Mouse (Mus musculus) testis, adult 2 months (tissue): Measurements from ENCODE around the gene Gm5478. TPM values are rescaled to one million over a fixed set of nuclear protein-coding genes. Genes with fewer than 3 reads are reported as not detected.
"Not testable (repeated sequence)": the region's sequence is repeated elsewhere in the genome, so short reads cannot be mapped to it uniquely, and the experiment has no call there.

Experiments
- H3K27ac ChIP-seq: fragments of 200-500 bp; 2 replicates; pipeline ENCODE4 v1.5.1; 2012; ENCODE audit warnings: low read depth, low read length; ENCODE audit not compliant: control insufficient read depth, insufficient read depth
- H3K27me3 ChIP-seq: fragments of 200-500 bp; 2 replicates; pipeline ENCODE4 v1.6.1; 2012; ENCODE audit warnings: mild to moderate bottlenecking, low read length, moderate library complexity; ENCODE audit not compliant: control insufficient read depth, insufficient read depth
- H3K36me3 ChIP-seq: fragments of 200-500 bp; 2 replicates; pipeline ENCODE4 v1.6.1; 2012; ENCODE audit warnings: mild to moderate bottlenecking, low read length; ENCODE audit not compliant: control insufficient read depth, insufficient read depth
- H3K4me1 ChIP-seq: fragments of 200-500 bp; 2 replicates; pipeline ENCODE4 v1.6.1; 2012; ENCODE audit warnings: low read length; ENCODE audit not compliant: control insufficient read depth, insufficient read depth
- H3K4me3 ChIP-seq: fragments of 200-500 bp; 2 replicates; pipeline ENCODE4 v1.5.1; 2012; ENCODE audit warnings: low read depth, mild to moderate bottlenecking, low read length, moderate library complexity, mixed read lengths; ENCODE audit not compliant: control insufficient read depth
- CTCF ChIP-seq: fragments of 200-500 bp; IDR thresholded peaks from 2 replicates; pipeline ENCODE4 v1.5.1; 2012; ENCODE audit warnings: low read depth, mild to moderate bottlenecking, inconsistent platforms, low read length, moderate library complexity; ENCODE audit not compliant: control insufficient read depth, insufficient read depth, insufficient replicate concordance
- POLR2A ChIP-seq: fragments of 200-500 bp; IDR thresholded peaks from 2 replicates; pipeline ENCODE4 v1.6.1; 2012; ENCODE audit warnings: low read depth, mild to moderate bottlenecking, inconsistent platforms, low read length, moderate library complexity; ENCODE audit not compliant: control insufficient read depth
- polyA plus RNA-seq: library from polyadenylated mRNA; depleted of rRNA; stranded (reverse); fragments of >200 nt; gene quantifications from 2 replicates; pipeline ENCODE4 v1.2.3, GENCODE M21; 2012; rRNA removed

Gene Gm5478
- not detected in 2 replicates for polyA plus RNA-seq

DNA sequence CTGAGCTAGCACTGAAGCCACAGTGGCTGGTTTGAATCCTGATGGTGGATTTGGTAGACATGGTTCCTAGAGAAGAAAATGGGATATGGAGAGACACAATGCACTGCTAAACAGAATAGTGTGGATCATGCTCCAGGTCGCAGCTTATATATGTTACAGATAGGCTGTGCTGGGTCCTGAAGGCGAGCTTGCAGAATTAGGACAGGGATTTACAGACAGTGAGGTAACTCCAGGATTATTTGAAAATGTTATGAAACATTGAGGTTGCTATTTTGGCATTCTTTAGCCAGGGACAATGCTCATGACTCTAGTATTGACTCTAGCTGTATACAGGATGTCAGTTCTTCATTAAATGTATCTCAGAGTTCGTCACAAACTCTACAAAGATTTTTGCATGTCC is at the start of gene Gm5478:
Gene Gm5478, minus strand, starts transcription at position 101 of the 400 bp plus-strand sequence.
- H3K36me3 ChIP-seq = no peaks in the 10 kb centered on the region
- H3K4me1 ChIP-seq = no peaks in the 10 kb centered on the region
- no peak within 1 kb of the TSS for H3K27ac ChIP-seq
- H3K27me3 ChIP-seq = no peaks in the 10 kb centered on the region
- H3K4me3 ChIP-seq = no peak within 1 kb of the TSS
- TF ChIP-seq POLR2A (no peak), CTCF (no peak)

DNA sequence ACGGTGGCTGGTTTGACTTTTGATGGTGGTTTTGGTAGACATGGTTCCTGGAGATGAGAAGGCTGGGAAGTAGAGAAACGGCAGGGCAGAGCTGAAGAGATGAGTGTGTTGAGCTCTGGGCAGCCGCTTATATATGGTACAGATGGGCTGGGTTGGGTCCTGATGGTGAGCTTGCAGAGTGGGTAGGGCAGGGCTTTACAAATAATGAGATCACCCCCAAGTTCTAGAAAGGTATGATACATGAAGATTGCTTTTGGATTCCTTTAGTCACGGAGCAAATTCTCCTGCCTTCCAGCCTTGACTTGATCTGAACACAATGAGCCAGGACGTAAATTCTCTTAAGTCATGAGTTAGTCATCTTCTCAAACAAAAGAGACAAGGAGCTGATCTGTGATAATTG is 47.0 kb upstream of the Gm5478 start, which contains the start of gene Krt6a:
Gene Krt6a, minus strand, starts transcription at position 101 of the 400 bp plus-strand sequence.
- H3K4me3 ChIP-seq = no peak within 1 kb of the TSS
- no peak within 1 kb of the TSS for H3K27ac ChIP-seq
- H3K36me3 ChIP-seq = no peaks in the 10 kb centered on the region
- TF ChIP-seq POLR2A = no peak
- no peak for TF ChIP-seq CTCF
- no peaks in the 10 kb centered on the region for H3K27me3 ChIP-seq
- H3K4me1 ChIP-seq = no peaks in the 10 kb centered on the region

DNA sequence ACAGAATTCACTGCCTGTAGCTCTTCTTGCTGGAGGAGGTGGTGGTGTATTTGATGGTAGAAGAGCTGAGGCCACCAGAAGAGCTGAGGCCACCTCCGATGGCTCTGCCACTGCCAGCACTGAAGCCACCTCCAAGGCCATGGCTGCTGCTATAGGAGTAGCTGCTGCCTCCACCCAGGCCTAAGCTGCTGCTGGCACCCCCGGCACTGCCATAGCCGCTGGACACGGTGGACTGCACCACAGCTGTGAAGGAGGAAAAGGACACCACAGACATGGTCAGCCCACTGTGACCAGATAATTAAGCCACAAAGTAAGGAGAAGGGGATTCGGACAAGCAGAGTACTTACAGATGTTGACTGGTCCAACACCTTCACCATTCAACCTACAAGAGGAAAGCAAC is 43.3 kb upstream of the Gm5478 start:
- H3K27ac ChIP-seq, H3K36me3 ChIP-seq, H3K27me3 ChIP-seq, H3K4me1 ChIP-seq: not testable (repeated sequence)
- H3K4me3 ChIP-seq = peak overlapping the region; percentile 23

DNA sequence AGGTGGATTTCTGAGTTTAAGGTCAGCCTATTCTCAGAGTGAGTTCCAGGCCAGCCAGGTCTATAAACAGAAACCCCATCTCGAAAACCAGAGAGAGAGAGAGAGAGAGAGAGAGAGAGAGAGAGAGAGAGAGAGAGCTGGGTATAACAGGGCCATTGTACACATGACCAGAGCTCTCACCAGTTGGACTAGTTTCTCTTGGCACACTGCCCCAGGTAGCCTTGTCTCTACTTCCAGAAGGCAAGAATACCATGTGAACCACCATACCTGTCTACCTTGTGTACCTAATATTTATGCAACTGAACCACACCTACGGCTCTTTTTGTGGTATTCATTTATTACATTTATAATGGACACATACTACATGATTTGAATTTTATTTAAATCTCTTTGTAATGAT is 41.0 kb upstream of the Gm5478 start:
- Histone ChIP-seq H3K36me3 (no peaks in the 10 kb centered on the region), H3K4me3 (no peak overlapping the region), H3K27ac (no peak overlapping the region), H3K4me1 (no peaks in the 10 kb centered on the region), H3K27me3 (no peaks in the 10 kb centered on the region)
- TF ChIP-seq CTCF (no peak), POLR2A (no peak)

DNA sequence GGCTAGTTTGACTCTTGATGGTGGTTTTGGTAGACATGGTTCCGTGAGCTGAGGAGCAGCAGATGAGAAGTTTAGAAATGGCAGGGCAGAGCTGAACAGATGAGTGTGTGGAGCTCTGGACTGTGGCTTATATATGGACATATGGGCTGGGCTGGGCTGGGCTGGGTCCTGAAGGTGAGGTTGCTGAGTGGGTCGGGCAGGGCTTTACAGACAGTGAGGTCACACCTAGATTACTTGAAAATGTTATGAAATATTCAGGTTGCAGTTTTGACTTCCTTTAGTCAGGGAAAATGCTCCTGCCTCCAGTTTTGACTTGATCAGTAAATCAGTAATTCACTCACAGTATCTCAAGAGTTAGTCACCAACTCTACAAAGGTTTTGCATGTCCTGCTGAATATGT is 33.0 kb upstream of the Gm5478 start, which contains the start of gene Krt6b:
Gene Krt6b, minus strand, starts transcription at position 101 of the 400 bp plus-strand sequence.
- TF ChIP-seq CTCF (no peak), POLR2A (no peak)
- no peak within 1 kb of the TSS for H3K4me3 ChIP-seq
- no peaks in the 10 kb centered on the region for H3K27me3 ChIP-seq
- H3K27ac ChIP-seq = no peak within 1 kb of the TSS
- H3K4me1 ChIP-seq = no peaks in the 10 kb centered on the region
- no peaks in the 10 kb centered on the region for H3K36me3 ChIP-seq

DNA sequence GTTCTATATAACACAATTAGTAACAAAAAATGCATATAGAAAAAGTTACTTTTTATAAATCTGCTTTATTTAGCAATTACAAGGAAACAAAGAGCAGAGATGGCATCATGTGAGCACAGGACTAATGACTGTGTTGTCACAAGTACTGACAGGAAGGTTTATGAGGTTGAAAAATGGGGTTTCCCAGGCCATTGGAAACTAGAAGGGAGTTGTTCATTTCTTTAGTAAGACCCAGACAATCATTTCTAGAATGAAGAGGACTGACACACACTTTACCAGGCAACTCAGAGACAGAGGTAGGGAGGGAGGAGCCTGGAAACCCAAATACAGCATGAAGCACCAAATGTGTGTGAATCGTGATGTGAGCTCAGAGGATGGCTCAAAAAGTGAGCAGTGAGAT is 28.8 kb upstream of the Gm5478 start:
- Histone ChIP-seq H3K36me3 (no peaks in the 10 kb centered on the region), H3K4me1 (no peaks in the 10 kb centered on the region), H3K27me3 (no peaks in the 10 kb centered on the region), H3K27ac (no peak overlapping the region), H3K4me3 (no peak overlapping the region)
- no peak for TF ChIP-seq CTCF
- TF ChIP-seq POLR2A = no peak

DNA sequence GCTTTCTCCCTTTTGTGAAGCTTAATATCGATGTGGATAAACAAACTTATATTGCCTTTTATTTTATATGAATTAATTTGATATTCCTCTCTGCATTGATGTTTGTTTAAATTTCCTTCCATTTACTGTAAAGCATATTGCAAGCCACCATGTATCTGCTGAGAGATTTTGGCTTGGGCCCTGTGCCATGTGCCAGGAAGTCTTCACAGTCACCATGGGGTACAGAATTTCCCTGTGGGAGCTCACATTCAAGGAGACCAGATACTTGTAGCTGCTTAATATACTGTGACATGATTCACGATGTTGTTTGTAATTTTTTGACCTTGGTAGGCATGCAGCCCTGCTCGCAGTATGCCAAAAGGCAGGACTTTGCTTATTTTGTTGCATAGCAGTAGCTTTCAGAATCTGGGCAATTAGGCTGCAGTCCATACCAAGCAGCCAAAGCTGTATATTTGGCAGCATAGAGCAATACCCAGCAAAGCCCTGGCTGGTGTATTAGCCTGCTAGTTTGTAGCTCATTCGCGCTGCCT is 5.6 kb upstream of the Gm5478 start:
- TF ChIP-seq POLR2A = no peak
- no peak for TF ChIP-seq CTCF
- Histone ChIP-seq H3K4me3 (no peak overlapping the region), H3K4me1 (no peaks in the 10 kb centered on the region), H3K27me3 (no peaks in the 10 kb centered on the region), H3K27ac (no peak overlapping the region), H3K36me3 (no peaks in the 10 kb centered on the region)

DNA sequence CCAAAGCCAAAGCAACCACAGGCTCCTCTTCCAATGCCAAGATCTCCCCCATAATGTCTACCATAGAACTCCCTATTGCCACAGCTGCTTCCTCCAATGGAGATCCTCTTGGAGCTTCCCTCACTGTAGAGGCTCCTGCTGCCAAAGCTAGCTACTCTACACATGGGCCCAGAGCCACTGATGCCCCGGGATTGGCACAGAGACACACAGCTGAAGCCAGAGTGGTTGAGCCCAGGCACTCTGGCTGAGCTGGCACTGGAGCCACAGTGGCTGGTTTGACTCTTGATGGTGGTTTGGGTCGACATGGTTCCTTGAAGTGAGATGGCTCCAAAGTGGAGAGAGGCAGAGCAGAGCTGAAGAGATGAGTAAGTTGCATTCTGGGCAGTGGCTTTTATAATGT is 19.3 kb downstream of the Gm5478 start, which contains the start of gene Gm5414:
Gene Gm5414, minus strand, starts transcription at position 305 of the 400 bp plus-strand sequence.
- H3K27ac ChIP-seq = no peak within 1 kb of the TSS
- no peaks in the 10 kb centered on the region for H3K36me3 ChIP-seq
- no peaks in the 10 kb centered on the region for H3K4me1 ChIP-seq
- TF ChIP-seq CTCF (no peak), POLR2A (no peak)
- H3K4me3 ChIP-seq = no peak within 1 kb of the TSS
- no peaks in the 10 kb centered on the region for H3K27me3 ChIP-seq
